Mouse (Mus musculus) spleen, adult 12 weeks (tissue): ENCODE results near the gene Mrps7.
A peak's percentile ranks its signal among the peaks of the same experiment; 100 is the strongest.

Experiments
- DNase-seq: peaks from one replicate; pipeline ENCODE4 v3.0.0; 2022; ENCODE audit warnings: low spot score

Mrps7 gene

DNA sequence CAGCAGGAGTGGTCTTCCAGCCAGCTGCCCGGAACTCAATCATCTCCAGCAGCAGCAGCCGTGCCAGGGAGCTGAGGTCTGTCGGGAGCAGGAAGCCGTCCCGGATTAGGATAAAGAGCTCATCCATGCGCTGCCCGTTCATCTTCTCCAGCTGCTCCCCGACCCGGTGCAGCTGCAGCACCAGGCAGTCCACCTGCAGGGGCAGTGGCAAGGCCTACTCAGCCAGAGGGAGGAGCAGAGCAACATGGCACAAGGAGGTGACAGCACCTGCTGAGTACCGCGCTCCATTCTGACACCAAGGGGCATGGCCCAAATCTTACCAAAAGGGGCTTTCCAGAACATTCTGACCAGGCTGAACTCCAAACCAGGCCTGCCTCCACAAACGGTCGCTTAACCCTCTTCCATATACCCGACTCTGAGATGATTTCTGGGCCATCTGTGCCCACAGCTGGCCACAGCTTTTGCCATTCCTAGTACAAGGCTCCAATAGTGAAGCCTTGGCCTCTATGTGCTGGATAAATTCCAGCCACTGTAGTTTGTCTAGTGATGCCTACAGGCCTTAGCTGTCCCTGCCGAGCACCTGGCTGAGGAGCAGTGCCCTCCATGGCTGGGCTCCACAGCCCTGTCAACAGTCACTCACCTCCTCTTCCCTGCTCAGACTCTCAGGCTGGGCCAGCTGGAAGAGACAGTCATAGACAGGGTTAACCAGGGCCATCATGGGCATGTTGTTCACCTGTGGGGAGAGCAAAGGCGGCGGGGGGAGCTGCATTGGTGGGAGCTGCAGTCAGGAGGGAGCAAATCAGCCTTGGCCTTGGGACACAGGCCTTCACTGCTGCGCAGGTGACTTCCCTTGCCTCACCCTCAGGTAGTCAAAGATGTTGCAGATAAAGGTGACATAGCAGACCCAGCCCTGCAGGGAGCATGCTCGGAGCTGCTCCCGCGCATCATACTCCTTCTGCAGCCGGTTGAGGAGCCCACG is 5.0 kb downstream of the Mrps7 start:
- no peak for DNase-seq

DNA sequence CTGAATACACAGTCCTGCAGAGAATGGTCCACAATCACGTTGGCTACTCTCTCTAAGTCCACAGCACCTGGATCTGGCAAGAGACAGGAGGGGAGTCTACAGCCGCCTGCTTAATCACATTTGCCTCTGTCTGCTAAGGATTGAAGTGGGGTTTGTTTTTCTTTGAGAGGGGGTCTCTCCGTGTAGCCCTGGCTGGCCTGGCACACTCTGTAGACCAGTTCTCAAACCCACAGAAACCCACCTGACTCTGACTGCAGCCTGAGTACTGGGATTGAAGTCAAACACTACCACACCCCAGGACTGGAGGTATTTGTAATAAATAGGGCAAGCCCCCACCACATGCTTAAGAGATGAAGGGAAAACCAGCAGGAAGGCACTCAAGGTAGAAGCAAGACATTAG is 5.9 kb downstream of the Mrps7 start:
- DNase-seq = no peak

DNA sequence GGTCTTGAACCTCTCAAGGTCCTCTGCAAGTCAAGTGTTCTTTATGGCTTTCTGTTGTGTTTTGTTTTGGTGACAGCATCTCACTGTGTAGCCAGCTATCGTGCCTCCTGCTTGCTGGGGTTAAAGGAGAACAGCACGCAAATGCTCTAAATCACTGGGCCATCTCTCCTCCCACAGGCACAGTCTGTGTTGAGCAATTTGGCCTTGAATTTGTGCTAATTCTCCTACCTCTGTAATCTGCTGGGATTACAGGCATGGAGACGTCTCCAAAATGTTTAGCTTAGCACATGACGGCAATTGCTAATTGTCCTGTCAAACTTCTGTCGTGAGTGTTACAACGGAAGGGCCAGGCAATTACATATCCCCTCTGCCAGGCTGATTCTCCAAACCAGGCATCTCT is 7.4 kb downstream of the Mrps7 start:
- DNase-seq = no peak

DNA sequence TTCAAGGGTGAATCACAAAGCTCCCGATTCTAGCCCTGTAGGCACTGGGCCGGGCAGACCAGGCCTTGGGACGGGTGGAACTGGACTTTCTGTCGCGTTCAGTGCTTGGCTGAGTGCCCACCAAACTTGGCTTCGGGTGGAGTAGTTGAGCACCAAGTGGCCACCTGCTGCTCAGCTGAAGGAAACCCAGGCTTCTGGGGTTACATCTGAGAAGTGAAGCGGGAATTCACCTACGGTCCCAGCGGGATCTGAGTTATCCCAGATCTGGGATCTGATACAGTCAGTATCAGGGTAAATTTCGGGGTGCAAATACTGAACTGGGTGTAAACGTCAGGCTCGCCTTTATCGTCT is 8.3 kb downstream of the Mrps7 start:
- DNase-seq = peak; percentile 67

DNA sequence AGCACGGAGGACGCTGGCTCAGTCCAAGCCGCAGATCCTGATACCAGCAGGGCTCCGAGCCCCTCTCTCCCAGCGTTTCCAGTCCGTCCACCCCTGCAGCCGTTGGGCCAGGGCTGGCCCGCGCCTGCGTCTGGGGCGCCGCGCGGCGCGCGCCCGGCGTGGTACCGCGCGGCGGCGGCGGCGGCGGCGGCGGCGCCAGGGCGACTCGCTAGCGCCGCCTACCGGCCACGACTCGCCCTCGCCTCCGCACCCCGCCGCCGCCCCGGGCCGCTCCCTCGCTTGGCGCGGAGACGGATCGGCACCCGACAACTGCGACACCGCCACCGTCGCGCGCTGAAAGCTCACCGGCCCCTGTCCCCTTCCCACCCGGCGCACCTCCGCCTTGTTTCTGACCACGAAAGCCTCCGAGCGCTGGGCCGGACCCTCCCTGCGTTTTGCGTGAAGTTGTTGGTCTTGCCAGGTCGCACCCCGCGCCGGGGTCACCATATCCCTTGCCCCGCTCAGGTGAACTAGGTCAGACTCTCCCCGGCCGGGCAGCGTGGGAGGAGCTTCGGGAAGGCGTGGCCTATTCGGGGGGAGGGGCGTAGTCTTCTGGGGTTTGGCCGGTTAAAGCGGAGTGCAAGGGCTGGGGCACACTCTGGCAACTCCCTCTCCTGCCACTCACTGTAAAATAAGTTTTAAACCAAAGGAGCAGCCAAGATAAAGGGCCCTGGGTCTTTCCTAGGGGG is 8.8 kb downstream of the Mrps7 start, which contains the start of gene Mif4gd:
Gene Mif4gd, minus strand, starts transcription at position 560 of the 728 bp plus-strand sequence.
- DNase-seq = peak; percentile 97

DNA sequence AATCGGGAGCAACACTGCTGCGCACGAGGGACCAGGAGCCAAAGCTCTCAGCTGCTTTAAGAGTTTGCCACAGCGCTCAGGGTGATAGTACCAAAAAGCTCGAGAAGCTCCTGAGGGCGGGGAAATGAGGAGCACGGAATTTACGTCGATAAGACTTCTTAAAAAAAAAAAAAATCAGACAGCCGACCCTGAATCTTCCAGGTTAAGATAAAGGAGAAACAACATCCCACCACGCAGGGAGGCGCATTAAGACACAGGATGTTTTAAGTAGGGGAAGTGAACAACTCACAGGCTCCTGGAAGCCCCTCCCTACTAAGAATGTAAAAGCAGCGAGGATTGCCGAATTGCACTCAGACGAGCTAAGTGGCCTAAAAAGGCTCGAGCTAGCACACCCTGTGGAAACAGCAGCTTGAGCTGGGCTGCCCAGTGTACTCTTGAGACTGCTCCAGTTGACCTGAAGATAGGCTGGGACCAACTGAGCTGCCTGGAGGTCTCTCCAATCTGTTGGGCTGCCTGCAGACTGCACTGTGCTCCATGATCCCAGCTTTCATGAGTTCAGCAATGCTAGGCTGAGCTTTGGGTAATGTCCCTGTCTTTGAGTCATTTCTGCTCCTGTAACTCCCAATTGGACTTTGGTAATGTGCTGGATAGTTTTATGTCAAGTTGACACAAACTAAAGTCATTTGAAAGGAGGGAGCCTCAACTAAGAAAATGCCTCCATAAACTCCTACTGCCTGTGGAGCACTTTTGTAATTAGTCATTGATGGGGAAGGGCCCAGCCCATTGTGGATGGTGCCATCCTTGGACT is 9.6 kb downstream of the Mrps7 start:
- DNase-seq = no peak

DNA sequence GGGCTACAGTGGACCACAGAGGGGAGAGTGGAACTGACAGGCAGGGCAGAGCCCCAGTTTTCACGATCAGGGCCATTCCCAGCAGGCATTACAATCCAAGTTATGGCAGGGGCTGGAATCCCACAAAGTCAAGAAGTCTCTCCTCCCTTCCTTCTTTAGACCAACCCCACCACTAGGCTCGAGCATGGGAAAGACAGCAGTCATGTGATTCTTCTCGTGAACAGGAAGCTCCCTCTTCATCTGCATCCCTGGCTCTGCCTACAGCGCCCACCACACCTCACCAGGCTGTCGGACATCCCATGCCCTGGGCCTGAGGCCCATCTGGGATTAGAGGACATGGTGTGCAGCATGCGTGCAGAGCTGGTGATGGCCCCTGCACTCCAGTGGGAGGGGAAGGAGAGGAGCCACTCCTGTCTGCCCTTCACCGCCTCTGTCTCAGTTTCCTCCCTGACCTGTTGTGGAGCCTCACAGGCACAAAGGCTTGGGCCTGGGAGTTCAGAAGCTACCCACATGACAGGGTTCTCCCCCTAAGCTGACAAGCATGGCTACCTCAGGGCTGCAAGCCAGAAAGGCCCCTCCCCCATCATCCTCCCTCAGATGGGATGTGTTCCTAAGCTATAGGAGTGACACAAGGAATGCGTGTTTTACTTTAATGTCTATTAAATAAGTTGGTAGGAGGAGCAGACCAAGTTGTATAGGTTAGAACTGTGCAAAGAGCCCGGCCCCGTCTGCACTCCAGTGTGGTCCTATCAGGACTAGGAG is 10.8 kb downstream of the Mrps7 start:
- no peak for DNase-seq

DNA sequence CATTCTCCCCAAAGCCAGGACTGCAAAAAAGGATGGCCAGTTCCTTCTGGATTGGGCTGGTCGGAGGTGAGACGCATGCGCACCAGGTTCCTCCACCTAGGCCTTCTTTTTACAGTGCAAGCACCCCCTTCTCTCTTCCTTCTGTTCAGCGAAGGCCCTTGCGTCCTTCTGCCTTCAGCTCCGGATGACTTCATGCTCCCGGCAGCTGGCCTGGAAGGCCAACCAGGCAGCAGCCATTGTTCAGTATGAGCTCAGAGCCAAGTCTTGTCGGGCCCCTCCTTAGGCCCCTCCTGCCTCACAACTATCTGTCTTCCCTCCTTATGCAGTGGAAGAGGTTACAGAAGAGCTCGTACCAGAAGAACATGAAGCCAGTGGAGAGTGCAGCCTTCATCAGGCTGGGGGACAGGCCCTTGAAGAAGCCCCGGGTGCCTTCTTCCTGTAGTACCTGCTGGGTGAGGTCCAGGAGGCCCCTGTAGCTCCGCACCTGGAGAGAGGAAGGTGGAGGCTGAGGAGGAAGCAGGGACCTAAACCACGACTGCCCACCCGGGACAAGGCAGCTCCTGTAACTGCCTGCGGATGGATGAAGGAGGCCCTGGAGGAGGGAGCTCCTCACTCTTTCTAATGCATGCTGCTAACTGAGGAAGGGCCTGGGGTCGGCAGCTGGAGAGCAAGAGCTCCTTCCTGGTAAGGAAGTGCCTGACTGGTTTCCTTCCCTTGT is 11.5 kb downstream of the Mrps7 start:
- DNase-seq = no peak

DNA sequence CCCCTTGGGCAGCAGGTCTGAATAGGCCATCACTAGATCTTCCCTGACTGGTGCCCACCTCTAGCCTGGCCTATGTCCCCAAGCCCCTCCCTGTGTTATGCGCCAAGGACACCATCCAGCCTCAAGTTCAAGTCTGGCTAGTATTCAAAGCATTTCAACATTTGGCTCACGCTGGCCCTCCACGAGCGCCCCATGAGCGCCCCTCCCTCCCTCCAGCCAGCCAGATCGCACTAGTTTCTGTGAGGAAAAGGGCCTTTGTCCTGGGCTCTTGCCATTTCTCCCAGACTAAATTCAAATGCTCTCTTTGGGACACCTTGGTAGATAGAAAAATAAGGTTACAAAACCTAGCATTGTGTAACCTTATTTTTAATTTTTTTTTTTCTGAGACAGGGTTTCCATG is 12.2 kb downstream of the Mrps7 start:
- no peak for DNase-seq

DNA sequence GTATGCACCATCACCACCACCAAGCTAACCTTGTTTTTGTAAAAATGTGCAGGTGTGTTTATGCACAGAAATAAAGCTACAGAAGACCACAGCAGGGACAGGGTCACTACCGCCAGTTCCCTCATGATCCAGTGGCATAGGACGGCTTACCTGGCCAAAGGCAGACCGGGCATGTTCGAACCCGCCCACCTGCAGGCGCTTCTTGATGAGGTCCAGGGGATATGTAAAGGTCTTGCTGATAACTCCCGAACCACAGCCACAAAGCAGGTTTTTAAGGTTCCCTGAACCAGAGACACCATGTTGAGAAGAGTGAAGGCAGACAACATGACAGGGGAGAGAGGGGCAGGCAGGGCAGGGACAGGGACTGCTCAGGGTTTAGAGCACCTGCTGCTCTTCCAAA is 12.6 kb downstream of the Mrps7 start:
- DNase-seq = no peak

DNA sequence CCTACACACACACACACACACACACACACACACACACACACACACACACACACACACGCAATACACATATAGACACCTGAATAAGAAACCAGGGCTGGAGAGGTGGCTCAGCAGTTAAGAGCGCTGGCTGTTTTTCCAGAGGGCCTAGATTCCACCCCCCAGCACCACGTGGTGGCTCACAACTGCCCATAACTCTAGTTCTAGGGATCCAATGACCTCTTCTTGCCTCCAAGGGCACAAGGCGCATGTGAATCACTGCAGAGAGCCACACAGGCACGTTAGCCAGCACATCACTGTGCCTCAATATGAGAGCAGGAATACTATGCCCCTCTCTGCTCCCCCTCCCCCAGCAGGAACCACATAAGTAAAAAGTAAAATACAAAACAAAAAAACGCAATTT is 13.2 kb downstream of the Mrps7 start:
- DNase-seq = no peak

DNA sequence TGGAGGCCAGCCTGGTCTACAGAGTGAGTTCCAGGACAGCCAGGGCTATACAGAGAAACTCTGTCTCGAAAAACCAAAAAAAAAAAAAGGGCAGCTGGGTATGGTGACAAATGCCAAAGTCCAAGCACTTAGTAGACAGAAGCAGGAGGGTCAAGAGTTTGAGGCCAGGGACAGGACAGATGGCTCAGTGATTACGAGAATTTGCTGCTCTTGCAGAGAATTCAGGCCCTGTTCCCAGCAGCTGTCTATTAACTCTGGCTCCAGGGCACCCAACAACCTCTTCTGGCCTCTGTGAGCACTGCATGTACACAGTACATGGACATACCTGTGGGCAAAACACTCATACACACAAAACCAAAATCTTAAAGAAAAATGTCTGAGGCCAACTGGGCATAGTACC is 14.3 kb downstream of the Mrps7 start:
- DNase-seq = no peak

DNA sequence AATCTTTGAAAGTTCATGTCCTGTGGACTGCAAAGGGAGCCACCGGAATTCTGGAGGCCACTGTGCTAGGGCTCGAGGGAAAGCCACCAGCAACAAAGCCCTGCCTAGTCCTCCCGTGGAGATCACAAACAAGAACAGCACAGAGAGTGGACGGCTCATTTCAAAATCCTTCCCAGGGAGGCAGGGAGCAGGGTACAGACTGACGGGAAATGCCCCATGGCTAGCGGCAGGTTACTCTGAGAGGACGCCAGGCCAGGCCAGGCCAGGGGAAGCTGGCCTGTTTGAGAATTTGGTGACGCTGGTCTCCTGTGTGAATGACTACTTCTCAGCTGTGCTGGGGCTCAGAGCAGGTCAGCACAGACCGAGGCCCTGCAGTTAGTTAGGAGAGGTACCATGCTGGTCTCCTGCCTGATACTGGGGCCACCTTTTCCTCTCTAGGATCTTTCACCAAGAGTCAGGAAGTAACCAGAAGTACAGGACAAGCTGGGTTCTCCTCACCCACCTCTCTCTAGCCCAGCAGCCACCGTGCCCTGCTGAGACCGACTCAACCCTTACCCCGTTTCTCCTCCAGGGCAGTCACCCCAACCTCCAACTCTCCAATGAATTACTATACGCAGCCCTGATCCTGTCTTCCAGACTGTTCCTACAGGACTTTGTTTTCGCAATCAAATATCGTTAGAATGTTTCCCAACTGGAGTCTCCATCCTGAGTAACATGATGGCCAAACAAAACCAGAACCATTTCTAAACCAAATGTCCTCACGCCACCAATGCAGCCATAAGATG is 15.2 kb downstream of the Mrps7 start:
- no peak for DNase-seq

DNA sequence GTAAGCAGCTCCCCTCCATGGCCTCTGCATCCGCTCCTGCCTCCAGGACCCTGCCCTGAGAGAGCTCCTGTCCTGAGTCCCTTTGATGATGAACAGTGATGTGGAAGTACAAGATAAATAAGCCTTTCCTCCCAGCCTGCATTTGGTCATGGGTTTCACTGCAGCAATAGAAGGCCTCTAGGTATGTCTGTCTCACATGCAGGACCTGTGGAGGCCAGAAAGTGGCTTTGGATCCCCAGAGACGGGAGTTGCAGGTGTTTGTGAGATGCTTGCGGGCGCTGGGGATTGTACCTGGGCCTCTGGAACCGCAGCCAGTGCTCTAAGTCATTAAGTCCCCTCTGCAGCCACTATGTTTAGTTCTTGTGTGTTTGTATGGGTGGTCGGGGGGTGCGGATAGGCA is 16.2 kb downstream of the Mrps7 start:
- DNase-seq = no peak

DNA sequence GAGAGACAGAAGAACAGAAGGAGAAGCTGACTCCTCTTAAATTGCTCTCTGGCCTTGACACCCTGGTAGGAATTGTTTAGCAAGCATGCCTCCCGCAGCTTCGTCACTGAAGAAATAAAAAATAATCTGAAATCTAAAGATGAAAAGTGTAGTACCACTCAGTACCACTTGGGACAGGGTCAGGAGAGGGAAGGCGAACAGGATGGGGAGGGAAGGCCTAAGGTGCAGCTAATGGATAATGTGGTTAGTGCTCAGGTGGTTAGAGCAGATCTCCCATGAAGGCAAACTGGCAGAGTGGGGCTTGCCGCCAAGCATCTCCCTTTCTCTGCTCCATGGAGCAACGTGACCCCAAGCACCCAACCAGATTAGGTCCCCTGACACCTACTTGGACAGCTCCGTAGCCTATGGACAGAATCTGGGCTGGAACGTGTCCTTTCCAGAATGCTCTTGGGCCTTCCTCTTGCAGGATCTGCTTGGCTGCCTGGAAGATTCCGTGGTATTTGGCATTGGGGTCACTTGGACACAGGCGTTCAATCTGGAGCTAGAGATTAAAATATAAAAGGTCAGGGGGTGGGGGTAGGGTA is 19.9 kb downstream of the Mrps7 start:
- no peak for DNase-seq

DNA sequence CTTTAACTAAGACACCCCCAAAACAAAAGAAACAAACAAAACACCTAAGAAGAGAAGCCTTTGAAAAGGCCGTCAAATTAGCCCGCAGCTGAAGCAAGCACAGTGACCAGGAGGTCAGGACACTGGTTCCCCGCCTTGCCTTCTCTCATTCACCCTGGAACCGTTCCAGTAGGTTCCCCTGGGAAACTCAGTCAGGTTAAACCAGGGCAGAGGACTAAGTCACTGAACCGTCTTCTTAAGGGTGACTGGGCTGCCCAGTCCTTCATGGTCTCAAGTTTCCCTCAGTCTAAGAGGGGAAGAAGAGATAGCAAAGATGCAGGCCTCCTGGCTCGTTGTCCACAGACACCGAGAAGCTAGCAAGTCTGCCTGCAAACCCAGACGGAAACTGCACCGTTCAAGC is 22.2 kb downstream of the Mrps7 start:
- no peak for DNase-seq

DNA sequence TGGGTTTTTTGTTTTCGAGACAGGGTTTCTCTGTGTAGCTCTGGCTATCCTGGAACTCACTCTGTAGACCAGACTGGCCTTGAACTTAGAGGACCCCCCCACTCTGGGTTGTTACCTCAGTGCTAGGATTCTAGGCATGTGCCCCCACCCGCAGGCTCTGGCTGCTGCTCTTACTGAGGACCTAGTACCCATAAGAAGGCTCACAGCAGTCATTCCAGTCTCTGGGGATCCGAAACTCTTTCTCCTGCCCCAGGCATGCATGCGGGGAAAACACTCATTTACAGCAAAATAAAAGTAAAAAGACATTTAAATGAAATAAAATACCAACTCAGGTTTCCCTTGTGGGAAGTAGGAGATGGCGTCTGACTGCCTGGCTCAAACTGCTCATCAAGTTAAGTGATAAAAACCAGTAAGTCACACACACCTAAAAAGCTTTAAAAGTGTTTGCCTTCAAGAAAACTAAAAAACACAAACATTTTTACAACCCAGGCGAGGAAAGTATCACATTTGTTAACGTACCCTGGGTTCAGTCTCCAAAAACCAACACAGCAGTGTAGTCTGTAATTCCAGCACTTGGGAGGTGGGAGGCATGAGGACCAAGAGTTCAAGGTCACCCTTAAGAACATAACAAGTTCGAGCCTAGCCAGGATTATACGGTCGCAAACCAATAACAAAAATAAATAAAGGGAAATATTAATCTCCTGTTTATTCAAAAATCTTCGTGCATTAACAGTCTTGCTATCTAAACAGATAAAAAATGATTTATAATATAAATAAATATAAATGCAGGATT is 23.3 kb downstream of the Mrps7 start:
- DNase-seq = no peak

DNA sequence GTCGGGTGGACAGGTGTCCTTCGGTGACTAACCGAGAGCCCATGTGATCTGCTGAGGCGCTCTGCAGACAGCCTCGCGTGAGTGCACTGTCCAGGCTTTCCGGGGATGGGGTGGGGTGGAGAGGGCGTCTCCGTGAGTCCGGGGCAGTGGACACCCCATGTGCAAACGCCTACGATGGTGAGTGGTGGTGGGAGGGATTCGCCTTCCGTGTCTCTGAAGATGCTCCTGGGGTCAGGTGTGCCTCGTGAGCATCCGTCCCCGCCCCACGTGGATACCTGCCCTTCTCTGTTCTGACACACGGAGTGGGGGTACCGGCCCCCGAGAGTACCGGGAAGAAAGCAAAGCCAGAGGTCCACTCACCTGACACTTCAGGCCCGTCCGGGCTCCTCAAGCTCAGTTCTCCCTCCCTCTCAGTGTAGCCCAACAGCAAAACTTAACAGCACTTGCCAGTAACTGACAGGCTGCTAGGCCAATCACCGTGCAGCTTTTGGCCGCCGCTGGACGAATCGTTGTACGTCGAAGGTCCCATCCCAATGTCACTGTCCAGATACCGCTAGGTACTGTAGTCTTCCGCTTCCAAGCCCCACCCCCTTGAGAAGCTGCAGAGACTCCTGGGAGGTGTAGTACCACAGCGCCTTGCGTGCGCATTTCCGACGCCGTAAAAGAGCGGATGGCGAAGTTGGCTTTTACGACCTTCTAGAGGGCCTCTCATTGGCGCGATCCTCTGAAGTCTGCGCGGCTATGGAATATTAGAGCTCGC is 24.2 kb downstream of the Mrps7 start, which contains the start of gene Slc25a19:
Gene Slc25a19, minus strand, starts transcription at position 591 of the 760 bp plus-strand sequence.
- peak; percentile 95 for DNase-seq
